Mouse (Mus musculus): Measurements from ENCODE around the gene Coro2a. TPM values are rescaled to one million over a fixed set of nuclear protein-coding genes. Genes with fewer than 3 reads are reported as not detected.

Coro2a gene
- polyA plus RNA-seq, 1 experiment from 2014 or later, result 2.2 TPM

DNA sequence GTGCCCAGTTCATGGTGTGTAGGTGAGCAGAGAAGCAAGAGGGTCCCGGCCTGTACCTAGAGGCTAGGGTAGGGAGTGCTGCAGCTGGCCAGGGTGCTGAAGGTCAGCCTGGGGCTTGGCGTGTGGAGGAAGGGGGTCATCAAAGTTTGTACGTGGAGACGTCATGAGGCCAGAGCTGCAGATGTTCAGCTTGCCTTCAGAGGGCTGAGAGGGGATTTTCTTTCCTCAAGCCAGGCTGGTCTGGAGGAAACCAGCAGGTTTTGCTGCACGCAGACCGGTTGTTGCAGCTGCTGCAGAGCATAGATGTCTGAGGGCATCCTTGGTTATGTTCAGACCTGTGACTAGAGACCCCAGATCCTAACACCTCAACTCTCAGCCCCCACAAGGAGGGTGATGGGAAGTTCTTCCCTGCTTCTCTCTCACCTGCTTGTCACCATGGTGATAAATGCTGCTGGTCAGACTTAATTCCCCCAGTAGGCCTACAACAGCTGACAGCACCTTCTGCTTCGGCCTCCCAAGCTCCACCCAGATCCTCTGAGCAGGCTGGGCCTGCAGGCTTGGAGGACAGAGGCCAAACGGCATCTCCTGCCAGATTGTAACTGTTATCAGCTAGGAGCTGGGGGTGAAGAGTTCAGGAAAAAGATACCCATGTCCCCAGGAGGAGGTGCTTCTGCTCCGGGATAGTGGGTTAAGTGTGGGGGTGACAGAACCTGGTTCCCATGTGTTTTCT lies 27.8 kb downstream of the Coro2a start:
- 77% methylated on average over 9 of the region's 9 CpGs for WGBS
- Histone ChIP-seq H3K9ac (ENCODE audit: low read length) (no peak overlapping the region), H3K4me2 (ENCODE audit: low read length) (no peak overlapping the region), H3K27ac (ENCODE audit: low read depth, low read length) (no peak overlapping the region), H3K36me3 (ENCODE audit: control insufficient read depth, insufficient read depth, low read length) (no peaks in the 10 kb centered on the region), H3K4me3 (ENCODE audit: low read depth, low read length) (no peak overlapping the region), H3K27me3 (replicated peaks; ENCODE audit: control insufficient read depth, insufficient read depth, low read length) (no peaks in the 10 kb centered on the region), H3K9me3 (replicated peaks; ENCODE audit: control insufficient read depth, low read length) (no peaks in the 10 kb centered on the region), H3K4me1 (ENCODE audit: control insufficient read depth, insufficient read depth, low read length) (no peaks in the 10 kb centered on the region)
- DNase-seq (ENCODE audit: low spot score), result no peak
- ATAC-seq, result no peak

DNA sequence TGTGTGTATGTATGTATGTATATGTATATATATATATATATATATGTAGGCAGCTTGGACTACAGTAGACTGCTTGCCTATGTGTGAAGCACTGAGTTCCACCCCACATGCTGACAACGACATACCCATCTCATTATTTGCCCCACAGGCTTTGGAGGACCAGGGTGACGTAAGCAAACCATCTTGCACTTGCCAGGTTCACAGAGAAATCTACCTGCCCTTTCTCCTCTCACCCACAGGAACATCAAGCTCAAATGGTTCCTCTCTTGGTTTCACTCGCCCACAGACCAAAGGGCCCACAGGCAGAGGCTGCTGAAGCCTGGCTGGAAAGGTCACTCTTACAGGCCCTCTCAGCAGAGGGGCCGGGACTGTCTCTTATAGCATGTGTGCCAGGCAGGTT lies 29.4 kb downstream of the Coro2a start:
- H3K9me3 ChIP-seq (replicated peaks; ENCODE audit: control insufficient read depth, low read length), result no peaks in the 10 kb centered on the region
- H3K27me3 ChIP-seq (replicated peaks; ENCODE audit: control insufficient read depth, insufficient read depth, low read length), result no peaks in the 10 kb centered on the region
- H3K36me3 ChIP-seq (ENCODE audit: control insufficient read depth, insufficient read depth, low read length), result no peaks in the 10 kb centered on the region
- ATAC-seq (no peak), DNase-seq (ENCODE audit: low spot score) (no peak)
- H3K4me2 ChIP-seq (ENCODE audit: low read length), result no peak overlapping the region
- WGBS, result 78% methylated on average over 4 of the region's 4 CpGs
- no peak overlapping the region for H3K4me3 ChIP-seq (ENCODE audit: low read depth, low read length)
- no peak overlapping the region for H3K9ac ChIP-seq (ENCODE audit: low read length)
- no peak overlapping the region for H3K27ac ChIP-seq (ENCODE audit: low read depth, low read length)
- H3K4me1 ChIP-seq (ENCODE audit: control insufficient read depth, insufficient read depth, low read length), result no peaks in the 10 kb centered on the region

DNA sequence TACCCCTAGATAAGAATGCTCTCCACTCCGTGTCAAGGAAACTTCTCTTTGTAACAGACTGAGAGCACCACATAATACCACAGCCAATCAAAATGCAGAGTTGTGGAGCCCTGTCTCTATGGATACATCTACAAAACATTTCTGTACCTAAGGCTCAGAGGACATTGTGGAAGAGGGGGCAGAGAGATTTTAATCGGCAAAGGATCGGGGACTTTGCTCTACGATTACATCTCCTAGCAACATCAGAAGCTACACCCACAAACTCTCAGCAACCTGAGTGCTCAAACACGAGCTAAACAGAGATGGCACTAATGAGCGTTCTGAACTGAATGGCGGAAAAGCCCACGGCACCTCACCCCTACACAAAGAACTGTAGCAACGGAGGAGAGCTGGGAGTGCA lies 30.3 kb downstream of the Coro2a start:
- no peak for DNase-seq (ENCODE audit: low spot score)
- WGBS, result 87% methylated on average over 9 of the region's 9 CpGs
- Histone ChIP-seq H3K36me3 (ENCODE audit: control insufficient read depth, insufficient read depth, low read length) (no peaks in the 10 kb centered on the region), H3K27me3 (replicated peaks; ENCODE audit: control insufficient read depth, insufficient read depth, low read length) (no peaks in the 10 kb centered on the region), H3K9me3 (replicated peaks; ENCODE audit: control insufficient read depth, low read length) (no peaks in the 10 kb centered on the region), H3K4me2 (ENCODE audit: low read length) (no peak overlapping the region), H3K27ac (ENCODE audit: low read depth, low read length) (no peak overlapping the region), H3K4me3 (ENCODE audit: low read depth, low read length) (no peak overlapping the region), H3K9ac (ENCODE audit: low read length) (no peak overlapping the region), H3K4me1 (ENCODE audit: control insufficient read depth, insufficient read depth, low read length) (no peaks in the 10 kb centered on the region)
- no peak for ATAC-seq

DNA sequence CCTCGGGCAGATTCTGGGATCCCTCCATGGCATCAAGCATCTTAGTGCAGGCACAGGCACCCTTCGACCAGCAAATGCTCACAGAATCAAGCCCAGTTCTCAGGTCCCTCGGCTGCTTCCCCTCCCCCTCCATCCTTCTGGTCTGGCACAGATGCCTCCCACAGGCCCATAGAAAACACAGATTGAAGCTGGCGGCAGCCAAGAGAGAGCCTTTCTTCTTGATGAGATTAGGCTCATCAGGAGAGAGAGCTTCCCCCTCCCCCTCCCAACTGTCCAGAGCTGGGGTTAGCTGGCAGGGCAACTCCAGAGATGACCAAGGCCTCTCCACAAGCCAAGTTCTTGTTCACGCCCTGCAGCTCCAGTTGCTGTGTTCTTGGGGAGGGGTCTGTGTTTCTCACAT lies 32.3 kb downstream of the Coro2a start:
- Histone ChIP-seq H3K4me3 (ENCODE audit: low read depth, low read length) (no peak overlapping the region), H3K9ac (ENCODE audit: low read length) (no peak overlapping the region), H3K4me2 (ENCODE audit: low read length) (no peak overlapping the region), H3K36me3 (ENCODE audit: control insufficient read depth, insufficient read depth, low read length) (no peaks in the 10 kb centered on the region), H3K4me1 (ENCODE audit: control insufficient read depth, insufficient read depth, low read length) (no peaks in the 10 kb centered on the region), H3K27ac (ENCODE audit: low read depth, low read length) (peak overlapping the region; percentile 36; the same call in 1 of the 2 replicates), H3K9me3 (replicated peaks; ENCODE audit: control insufficient read depth, low read length) (no peaks in the 10 kb centered on the region), H3K27me3 (replicated peaks; ENCODE audit: control insufficient read depth, insufficient read depth, low read length) (no peaks in the 10 kb centered on the region)
- peak; percentile 74 for DNase-seq (ENCODE audit: low spot score)
- peak; percentile 73 for ATAC-seq
- 17% methylated on average over 5 of the region's 5 CpGs for WGBS

DNA sequence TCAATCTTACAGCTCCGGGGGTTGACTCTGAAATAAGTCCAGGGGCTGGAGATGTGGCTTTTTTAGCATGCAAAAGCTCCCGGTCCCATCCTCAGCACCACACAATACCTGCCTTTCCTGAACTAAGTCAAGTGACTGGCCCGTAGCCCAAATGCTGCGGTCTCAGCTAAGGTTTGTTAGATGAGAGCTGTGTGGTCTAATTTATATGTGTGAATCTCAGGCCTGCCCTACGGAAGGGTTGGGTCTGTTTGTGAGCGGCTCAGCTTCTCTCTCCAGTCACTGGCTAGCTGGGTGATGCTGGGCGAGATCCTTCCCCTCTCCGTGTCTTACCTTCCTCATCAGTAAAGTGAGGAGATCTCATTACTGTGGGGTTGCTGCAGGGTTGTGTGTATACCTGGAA lies 33.8 kb downstream of the Coro2a start:
- 89% methylated on average over 8 of the region's 8 CpGs for whole genome bisulfite sequencing
- no peak overlapping the region for H3K4me2 ChIP-seq (ENCODE audit: low read length)
- H3K27me3 ChIP-seq (replicated peaks; ENCODE audit: control insufficient read depth, insufficient read depth, low read length), result no peaks in the 10 kb centered on the region
- no peak for ATAC-seq
- DNase-seq (ENCODE audit: low spot score), result no peak
- no peak overlapping the region for H3K4me3 ChIP-seq (ENCODE audit: low read depth, low read length)
- H3K9me3 ChIP-seq (replicated peaks; ENCODE audit: control insufficient read depth, low read length), result no peaks in the 10 kb centered on the region
- no peaks in the 10 kb centered on the region for H3K36me3 ChIP-seq (ENCODE audit: control insufficient read depth, insufficient read depth, low read length)
- H3K9ac ChIP-seq (ENCODE audit: low read length), result no peak overlapping the region
- no peaks in the 10 kb centered on the region for H3K4me1 ChIP-seq (ENCODE audit: control insufficient read depth, insufficient read depth, low read length)
- no peak overlapping the region for H3K27ac ChIP-seq (ENCODE audit: low read depth, low read length)

DNA sequence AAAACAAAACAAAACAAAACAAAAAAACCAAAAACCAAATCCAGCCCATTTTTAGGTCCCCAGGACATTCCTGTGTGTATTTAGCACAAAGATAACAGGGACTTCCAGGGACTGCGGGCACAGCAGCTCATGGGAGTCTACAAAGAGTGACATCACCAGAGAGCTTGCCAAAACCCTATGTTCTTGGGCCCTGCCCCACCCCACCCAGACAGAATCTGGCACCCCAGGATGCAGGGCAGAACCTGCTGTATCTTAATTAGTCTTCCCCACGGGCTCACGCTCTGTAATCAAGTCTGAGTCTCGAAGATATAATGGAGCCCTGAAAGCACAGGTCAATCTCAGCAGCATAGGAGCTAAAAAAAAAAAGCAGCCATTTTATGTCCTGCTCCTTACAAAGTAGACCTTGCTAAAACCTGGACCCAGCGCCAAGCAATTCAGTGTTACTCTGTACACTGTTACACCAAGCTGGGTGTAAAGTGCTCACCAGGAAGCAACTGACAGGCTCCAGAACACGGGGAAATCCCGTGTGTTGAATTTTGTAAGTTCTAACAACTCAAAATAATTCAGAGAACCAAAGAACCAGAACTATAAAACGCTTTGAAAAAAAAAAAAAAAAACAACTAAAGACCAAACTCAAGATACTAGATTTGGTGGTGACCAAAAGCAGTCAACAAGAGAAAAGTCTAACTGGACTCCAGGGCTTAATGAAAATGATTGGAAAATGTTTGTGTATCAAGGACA lies 34.9 kb downstream of the Coro2a start:
- no peak overlapping the region for H3K4me3 ChIP-seq (ENCODE audit: low read depth, low read length)
- H3K4me2 ChIP-seq (ENCODE audit: low read length), result no peak overlapping the region
- H3K9ac ChIP-seq (ENCODE audit: low read length), result no peak overlapping the region
- ATAC-seq (0 out of 2 replicates have a peak, but pooled peaks have one; percentile 32), DNase-seq (ENCODE audit: low spot score) (peak; percentile 44)
- no peaks in the 10 kb centered on the region for H3K9me3 ChIP-seq (replicated peaks; ENCODE audit: control insufficient read depth, low read length)
- WGBS, result 51% methylated on average over 8 of the region's 8 CpGs
- H3K36me3 ChIP-seq (ENCODE audit: control insufficient read depth, insufficient read depth, low read length), result no peaks in the 10 kb centered on the region
- no peaks in the 10 kb centered on the region for H3K27me3 ChIP-seq (replicated peaks; ENCODE audit: control insufficient read depth, insufficient read depth, low read length)
- H3K27ac ChIP-seq (ENCODE audit: low read depth, low read length), result no peak overlapping the region
- H3K4me1 ChIP-seq (ENCODE audit: control insufficient read depth, insufficient read depth, low read length), result no peaks in the 10 kb centered on the region

DNA sequence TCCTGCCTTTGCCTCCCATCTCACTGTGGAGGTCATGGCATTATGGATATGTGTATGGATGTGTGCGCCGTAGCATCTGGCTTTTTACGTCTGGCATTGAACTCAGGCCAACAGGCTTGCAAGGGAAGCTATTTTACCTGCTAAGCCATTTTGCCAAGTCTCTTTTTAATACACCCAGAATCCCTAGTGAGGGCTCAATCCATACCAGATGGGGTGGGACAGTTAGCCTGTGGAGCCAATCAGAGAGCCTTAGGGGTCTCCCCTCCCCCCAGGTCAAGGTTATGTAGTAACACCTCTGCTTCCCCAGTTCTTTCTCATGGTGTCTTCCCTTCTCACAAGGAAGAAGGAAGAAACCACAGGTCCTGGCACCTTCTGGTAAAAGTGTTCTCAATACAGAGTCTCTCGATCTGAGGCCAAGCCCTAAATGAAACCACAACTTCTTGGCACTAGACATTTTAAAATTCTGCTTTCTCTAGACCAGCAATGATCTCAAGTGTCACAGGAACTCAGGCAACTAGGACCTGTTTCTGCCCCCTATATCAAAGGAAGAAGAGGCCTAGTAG lies 36.5 kb downstream of the Coro2a start:
- ATAC-seq (no peak), DNase-seq (ENCODE audit: low spot score) (no peak)
- no peak overlapping the region for H3K27ac ChIP-seq (ENCODE audit: low read depth, low read length)
- no peaks in the 10 kb centered on the region for H3K4me1 ChIP-seq (ENCODE audit: control insufficient read depth, insufficient read depth, low read length)
- no peak overlapping the region for H3K9ac ChIP-seq (ENCODE audit: low read length)
- H3K9me3 ChIP-seq (replicated peaks; ENCODE audit: control insufficient read depth, low read length), result no peaks in the 10 kb centered on the region
- H3K4me2 ChIP-seq (ENCODE audit: low read length), result no peak overlapping the region
- H3K27me3 ChIP-seq (replicated peaks; ENCODE audit: control insufficient read depth, insufficient read depth, low read length), result no peaks in the 10 kb centered on the region
- H3K36me3 ChIP-seq (ENCODE audit: control insufficient read depth, insufficient read depth, low read length), result no peaks in the 10 kb centered on the region
- no peak overlapping the region for H3K4me3 ChIP-seq (ENCODE audit: low read depth, low read length)
- 89% methylated on average over 4 of the region's 4 CpGs for WGBS

DNA sequence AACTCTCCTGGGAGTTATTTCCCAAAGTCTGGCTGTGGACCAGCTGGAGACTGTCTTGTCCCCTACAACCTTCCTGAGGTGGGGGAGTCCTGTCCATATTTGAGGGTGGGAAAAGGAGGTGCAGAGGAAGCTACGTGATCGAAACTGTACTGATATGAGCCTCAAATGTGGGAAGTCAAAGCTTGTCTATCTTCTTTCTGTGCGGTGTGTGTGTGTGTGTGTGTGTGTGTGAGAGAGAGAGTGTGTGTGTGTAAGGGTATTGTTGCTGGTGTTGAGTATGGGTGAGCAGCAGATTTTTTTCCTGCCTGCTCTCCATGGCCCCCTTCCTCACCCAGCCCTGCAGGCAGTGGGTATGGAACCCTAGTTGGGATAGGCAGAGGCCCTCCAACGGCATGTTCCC lies 37.8 kb downstream of the Coro2a start:
- no peak overlapping the region for H3K27ac ChIP-seq (ENCODE audit: low read depth, low read length)
- H3K4me1 ChIP-seq (ENCODE audit: control insufficient read depth, insufficient read depth, low read length), result no peaks in the 10 kb centered on the region
- no peaks in the 10 kb centered on the region for H3K27me3 ChIP-seq (replicated peaks; ENCODE audit: control insufficient read depth, insufficient read depth, low read length)
- H3K4me3 ChIP-seq (ENCODE audit: low read depth, low read length), result no peak overlapping the region
- no peak overlapping the region for H3K4me2 ChIP-seq (ENCODE audit: low read length)
- 93% methylated on average over 4 of the region's 4 CpGs for WGBS
- H3K9me3 ChIP-seq (replicated peaks; ENCODE audit: control insufficient read depth, low read length), result no peaks in the 10 kb centered on the region
- no peak overlapping the region for H3K9ac ChIP-seq (ENCODE audit: low read length)
- DNase-seq (ENCODE audit: low spot score) (no peak), ATAC-seq (no peak)
- no peaks in the 10 kb centered on the region for H3K36me3 ChIP-seq (ENCODE audit: control insufficient read depth, insufficient read depth, low read length)

DNA sequence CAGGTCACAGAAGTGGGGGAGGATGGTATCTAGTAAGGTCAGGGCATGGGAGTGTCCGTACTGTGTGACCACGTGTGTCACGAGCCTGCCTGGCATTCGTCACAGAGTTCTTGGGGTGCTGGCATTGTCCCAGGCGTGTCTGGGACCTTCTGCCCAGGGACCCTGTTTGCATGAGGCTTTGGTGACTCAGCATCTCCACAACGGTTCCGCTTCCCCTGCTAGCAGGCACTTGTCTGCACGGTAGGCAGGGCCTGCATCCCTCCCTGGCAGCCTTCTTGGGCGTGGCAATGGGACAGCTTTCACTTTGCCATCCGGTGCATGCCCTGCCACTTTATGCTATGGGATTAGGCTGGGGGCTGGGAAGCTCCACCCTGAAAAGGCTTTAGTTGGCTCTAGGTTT lies 38.2 kb downstream of the Coro2a start:
- Histone ChIP-seq H3K4me3 (ENCODE audit: low read depth, low read length) (no peak overlapping the region), H3K9me3 (replicated peaks; ENCODE audit: control insufficient read depth, low read length) (no peaks in the 10 kb centered on the region), H3K36me3 (ENCODE audit: control insufficient read depth, insufficient read depth, low read length) (no peaks in the 10 kb centered on the region), H3K27ac (ENCODE audit: low read depth, low read length) (no peak overlapping the region), H3K4me2 (ENCODE audit: low read length) (no peak overlapping the region), H3K9ac (ENCODE audit: low read length) (no peak overlapping the region), H3K4me1 (ENCODE audit: control insufficient read depth, insufficient read depth, low read length) (no peaks in the 10 kb centered on the region), H3K27me3 (replicated peaks; ENCODE audit: control insufficient read depth, insufficient read depth, low read length) (no peaks in the 10 kb centered on the region)
- WGBS, result 72% methylated on average over 10 of the region's 10 CpGs
- ATAC-seq, result no peak
- no peak for DNase-seq (ENCODE audit: low spot score)
